Mouse (Mus musculus): ENCODE data around the gene Sec13.

Gene Sec13

DNA sequence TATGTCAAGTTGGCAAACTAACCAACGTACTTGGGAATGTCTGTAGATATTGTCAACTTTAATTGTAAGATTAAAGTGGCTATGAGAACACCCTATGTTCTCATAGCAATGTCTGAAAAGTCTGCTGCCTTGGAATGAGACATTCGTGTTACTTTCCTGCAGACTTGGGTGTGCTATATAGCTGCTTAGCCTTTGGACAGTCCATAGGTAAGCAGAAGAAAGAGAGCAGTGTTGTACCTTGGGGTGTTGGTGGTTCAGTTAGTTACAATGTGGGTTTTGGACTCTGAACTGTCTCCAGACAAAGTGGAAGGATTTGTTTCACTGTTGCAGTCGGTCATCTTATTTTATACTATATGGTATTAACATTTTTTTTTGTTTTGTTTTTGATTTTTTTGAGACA is 27.8 kb downstream of the Sec13 start:
- no peak for DNase-seq (ENCODE audit: low spot score)

DNA sequence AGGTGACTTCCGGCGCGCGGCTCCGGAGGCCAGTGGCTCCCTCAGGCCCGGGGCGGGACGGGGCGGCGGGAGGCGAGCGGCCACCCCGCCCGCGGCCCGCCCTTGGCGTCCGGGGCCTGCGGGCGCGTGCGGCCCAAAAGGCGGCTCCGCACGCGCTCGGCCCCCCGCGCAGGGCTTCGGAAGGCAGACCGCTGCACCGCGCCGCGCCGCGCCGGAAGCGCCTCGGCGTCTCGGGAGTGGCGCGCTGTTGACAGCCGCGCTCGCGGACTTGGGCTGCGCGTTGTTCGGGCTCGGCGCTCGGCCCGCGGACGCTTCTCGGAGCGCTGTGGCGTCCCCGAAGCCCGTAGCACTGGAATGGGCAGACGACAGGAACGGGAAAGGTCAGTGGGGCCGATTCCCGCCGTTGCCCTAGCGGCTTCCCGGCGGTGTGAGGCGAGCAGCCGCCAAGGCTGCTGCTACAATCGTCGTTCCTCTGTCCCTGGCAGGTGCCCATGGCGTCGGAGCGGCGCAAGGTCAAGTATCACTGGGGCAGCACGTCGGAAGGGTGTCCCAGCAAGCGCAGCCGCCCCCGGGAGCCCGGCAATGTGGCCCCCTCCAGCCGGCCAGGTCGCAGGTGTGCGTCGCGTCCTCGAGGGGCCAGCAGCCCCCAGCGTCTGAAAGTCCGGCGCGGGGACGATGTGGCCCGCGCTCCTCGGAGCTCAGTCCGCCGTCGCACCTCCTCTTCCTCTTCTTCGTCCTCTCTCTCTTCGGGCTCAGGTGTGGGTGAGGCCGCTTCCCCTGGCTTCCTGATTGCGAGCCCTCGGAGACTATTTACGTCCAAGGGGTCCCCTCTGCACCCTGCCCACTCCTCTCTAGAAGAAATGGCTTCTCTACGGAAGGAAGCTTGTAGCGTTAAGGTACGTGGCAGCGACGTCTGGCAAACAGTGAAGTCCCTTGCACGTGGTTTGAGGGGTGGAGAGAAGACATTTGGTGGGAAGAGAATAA is 43.0 kb downstream of the Sec13 start:
- no peak for DNase-seq (ENCODE audit: low spot score)

DNA sequence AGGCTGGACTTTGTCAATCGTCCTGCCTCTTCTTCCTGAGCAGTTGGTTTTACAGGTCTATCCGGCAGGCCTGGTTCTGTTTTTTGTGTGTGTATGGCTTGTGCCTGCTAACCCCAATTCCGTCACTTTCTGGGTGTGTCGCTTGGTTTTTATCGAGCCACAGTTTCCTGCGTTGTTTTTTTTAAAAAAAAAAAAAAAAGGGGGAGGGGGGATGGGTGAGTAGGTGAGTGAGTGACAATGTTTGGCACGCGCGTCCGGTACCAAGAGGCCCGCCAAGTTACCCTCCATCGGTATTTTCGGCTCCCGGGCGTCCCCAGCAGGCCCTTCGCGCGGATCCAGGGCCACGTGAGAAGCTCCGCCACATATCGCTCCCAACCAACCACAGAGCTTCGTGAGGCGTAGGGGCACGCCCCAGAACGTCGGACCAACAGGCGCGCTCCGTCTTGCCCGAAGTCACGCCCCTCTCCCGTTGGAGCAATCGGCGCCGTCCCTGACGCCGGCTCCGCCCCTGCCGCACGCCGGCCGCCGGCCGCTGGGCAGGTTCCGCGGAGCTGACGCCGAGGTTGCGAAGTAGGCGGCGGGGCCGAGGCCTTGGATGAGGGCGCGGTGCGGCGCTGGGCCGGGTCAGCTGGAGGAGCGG is 43.8 kb downstream of the Sec13 start, which contains the start of gene Tatdn2:
Gene Tatdn2 (plus strand): TSS at position 469 of the 640 bp plus-strand sequence.
- DNase-seq (ENCODE audit: low spot score) = peak; percentile 99

DNA sequence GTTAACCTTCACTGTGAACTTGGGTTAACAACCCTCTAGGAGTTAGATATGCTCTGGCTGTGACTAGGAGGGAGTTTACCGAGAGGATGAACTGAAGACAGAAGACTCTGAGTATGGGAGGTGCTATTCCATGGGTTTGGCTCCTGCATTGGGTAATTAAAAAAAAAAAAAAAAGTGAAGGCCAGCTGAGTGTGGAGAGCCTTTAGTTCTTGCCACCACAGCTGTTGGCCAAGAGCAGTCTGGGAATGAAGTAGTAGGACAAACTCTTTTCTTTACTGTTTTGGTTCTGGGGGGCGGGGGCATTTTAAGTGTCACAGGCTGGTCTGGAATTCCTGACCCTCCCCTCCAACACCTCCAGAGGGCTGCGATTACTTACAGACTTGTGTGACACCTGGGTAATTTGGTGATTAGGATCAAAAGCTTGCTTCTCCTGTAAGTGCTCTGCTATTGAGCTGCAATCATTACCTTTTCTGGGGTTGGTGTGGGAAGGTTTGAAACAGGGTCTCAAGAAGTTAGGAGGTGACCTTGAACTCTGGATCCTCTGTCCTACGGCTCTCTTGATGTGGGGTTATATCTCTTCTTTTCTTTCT is 44.7 kb downstream of the Sec13 start:
- no peak for DNase-seq (ENCODE audit: low spot score)

DNA sequence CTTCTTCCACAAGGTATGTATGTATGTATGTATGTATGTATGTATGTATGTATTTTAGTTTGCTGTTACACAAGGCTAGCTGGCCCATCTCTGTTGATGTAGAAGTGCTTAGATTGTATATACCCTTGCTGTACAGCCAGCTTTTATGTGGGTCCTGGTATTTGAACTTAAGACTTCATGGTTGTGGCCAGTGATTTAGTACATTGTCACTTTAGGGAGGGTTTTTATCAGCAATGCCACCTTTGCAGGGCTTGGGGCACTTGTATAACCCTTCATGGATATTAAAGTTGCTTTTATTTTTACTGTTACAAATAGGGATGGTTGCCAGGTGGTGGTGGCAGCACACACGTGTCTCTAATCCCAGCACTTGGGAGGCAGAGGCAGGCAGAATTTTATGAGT is 45.3 kb downstream of the Sec13 start:
- no peak for DNase-seq (ENCODE audit: low spot score)

DNA sequence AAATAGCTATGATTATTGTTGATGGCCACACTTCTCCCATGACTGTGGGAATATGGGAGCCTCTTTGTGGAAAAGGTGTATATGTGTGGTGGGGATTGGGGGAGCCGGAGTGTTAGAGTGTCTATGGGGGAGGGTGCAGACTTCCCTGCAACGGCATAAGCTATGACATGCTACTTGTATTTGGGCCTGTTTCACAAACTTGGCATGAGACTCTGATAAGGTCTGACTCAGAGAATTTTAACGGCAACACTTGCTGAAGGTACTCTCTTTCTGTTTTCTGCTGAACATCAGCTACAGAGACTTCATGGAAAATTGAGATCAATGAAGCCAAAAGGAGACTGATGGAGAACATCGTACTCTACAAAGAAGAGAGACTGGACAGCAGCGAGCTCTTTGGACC is 47.2 kb downstream of the Sec13 start:
- no peak for DNase-seq (ENCODE audit: low spot score)

DNA sequence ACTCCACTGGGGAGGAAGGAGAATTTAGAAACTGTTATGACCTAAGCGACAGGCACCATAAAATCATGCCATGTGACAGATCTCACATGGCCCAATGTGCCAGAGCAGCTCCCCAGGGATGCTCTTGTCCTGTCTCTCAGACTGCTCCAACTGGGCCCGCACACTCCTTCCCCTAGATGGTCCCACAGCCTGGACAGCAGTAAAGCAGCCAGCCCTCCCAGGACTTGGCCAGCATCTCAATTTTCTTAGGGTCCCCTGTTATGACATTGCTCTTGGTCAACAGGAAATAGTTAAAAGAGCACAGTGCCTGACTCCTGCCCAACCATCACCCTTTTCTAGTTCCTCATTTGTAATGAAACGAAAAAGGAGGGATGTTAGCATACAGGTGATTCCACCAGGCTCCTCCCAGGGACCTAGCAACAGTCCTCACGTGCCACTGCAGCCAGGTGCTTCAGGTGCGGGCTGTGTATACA is 47.8 kb downstream of the Sec13 start:
- DNase-seq (ENCODE audit: low spot score) = no peak

DNA sequence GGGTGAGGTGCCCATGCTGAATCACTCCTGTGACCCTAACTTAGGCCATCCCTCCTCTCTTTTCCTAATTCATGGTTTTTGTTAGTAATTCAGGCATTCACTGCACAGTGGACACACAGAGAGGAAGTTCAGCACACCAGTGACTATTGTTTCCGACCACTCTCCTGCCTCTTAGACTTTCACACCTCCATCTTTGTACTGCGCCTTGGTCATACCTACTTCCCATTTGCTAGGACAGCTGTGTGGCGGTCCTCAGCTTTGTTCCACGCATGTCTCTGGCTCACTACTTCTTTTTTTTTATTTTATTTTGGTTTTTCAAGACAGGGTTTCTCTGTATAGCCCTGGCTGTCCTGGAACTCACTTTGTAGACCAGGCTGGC is 49.5 kb downstream of the Sec13 start:
- DNase-seq (ENCODE audit: low spot score) = no peak

DNA sequence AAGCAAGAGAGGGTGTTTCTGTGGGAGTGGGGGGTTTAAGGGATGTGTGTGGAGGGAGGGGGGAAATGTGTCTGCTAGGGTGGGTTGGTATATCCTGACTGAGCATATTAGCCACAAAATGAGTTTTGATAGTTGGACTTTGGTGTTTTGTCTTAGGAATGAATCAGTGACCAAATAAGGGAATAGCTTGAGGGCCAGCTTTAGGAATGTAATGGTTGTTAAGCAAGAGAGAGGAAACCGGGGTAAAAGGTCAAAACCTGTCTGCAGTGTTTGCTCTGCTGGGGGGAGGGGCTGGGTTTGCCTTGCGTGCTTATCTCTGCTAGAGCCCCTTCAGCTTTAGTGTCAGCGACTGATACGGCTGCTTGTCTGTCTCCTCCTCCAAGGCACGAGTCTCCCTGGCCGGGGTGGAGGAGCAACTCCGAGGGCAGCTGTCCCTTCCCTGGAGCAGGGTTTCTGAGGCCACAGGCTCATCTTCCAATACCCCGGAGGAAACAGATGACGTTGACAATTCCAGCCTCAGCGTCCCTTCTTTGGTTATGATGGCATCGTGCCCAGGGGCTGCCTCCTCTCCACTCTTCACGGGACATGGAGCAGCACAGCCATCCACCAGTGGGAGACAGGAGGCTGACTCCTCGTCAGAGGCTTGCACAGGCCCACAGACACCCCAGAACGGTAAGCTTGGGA is 50.0 kb downstream of the Sec13 start:
- peak; percentile 57 for DNase-seq (ENCODE audit: low spot score)

DNA sequence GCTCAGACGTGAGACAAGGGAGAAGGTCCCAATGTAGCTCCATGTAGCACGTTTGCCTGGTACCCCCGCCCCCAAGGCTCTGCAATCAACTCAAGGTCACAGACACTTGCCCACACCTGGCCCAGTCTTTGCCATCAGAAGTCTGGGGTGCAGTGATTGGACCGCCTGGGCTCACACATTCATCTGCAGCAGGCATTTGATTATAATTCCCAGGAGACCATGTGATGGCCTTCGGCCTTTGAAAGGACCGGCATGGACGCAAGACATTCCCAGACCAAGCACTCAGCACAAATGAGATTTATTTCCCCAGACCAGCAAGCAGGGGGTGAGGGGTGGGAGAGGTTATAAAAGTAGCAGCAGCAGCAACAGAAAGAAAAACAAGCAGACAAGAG is 50.5 kb downstream of the Sec13 start:
- DNase-seq (ENCODE audit: low spot score) = no peak

DNA sequence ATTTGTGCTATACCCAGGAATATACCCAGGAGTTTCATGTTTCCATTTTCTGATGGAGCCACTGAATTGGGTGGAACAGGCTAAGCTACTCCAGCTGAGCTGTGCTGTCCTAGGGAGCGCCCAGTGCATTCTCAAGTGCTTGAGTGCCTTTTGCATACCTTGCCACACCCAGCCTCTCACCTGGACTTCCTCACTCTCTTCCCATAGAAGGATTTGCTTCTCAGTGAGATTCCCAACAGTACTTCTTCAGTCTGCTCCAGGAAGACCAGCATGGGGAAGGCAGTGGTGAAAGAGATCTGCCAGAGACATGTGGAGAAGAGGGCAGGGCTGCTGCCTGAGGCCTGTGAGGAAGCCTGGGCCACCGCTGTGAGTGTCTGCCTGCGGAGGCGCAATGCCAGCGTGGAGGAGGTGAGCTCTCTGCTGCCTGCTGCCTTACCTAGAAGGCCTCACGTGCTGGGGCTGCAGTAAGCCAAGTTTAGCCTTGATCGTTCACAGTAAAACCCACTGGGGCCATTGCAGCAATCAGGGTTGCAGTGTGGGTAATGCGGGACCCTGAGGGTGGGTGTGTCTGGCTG is 53.9 kb downstream of the Sec13 start:
- DNase-seq (ENCODE audit: low spot score) = no peak

DNA sequence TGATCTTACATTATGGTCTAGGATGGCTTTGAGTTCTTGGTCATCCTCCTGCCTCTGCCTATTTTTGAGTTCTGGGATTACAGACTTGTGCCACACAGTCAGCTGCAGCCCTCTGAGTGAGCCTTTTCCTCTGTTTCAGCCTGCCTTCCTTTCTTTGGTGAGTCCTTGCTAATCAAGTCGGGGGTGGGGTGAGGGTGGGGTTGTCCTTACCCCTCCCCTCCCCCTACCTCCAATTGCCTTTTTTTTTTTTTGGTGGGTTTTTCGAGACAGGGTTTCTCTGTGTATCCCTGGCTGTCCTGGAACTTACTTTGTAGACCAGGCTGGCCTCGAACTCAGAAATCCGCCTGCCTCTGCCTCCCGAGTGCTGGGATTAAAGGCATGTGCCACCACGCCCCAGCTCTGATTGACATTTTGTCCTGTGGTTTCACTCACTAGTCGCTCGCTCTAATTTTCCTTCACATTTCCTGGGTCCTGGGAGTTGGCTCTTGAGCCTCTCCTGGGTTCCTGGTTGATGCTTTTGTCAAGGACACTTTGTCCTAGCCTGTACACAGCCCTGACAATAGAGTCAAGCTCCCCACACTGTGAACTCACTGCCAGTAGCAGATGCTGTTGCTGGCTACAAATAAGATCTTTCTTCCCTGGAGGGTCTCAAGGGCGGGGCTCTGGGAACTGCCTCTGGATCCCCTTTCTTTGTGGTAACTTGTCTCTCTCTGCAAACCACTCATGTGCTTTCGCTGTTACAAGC is 57.3 kb downstream of the Sec13 start:
- DNase-seq (ENCODE audit: low spot score) = no peak

DNA sequence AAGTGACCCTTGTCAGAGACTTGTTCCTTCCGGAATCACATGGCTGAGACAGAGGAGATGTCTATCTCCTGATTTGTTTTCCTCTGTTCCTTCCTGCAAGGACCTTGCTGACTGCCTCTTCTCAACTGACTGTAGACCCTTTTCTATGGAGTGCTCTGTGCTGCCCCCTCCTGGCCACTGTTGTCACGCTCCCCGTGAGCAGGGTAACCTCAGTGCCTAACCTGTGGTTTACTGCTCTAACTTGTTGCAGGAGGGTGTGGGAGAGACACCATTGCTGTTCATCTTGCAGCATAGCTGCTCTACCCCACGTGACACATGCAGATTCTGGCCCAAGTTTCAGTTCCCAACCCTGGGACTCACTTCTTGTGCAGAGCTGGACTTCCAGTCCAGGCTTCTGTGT is 59.3 kb downstream of the Sec13 start:
- DNase-seq (ENCODE audit: low spot score) = peak; percentile 65

DNA sequence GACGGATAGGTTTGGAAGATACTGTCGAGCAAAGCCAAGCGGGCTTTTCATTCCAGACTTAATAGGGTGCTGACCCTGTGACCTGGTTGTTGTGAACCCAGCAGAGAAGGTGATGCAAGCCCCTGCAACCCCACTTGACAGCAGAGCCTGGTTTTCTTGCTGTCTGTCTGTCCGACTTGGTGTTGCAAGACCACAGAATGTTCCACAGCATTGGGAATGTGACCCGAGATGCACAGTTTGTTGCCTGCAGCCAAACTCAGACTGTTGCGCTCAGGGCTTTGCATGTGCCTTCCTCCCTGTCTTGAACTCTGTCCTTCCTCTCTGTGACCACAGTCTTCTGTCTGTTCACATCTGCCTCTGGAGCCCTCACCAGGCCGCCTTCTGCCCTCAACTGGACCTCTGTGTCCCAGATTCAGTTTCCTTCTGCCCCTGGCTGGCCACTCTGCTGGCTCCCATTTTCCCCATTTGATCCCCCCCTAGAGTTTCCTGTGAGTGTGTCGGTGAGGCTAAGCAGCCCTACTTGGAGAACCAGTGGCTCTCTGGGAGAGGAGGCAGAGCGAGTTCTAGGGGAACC is 60.5 kb downstream of the Sec13 start:
- no peak for DNase-seq (ENCODE audit: low spot score)

DNA sequence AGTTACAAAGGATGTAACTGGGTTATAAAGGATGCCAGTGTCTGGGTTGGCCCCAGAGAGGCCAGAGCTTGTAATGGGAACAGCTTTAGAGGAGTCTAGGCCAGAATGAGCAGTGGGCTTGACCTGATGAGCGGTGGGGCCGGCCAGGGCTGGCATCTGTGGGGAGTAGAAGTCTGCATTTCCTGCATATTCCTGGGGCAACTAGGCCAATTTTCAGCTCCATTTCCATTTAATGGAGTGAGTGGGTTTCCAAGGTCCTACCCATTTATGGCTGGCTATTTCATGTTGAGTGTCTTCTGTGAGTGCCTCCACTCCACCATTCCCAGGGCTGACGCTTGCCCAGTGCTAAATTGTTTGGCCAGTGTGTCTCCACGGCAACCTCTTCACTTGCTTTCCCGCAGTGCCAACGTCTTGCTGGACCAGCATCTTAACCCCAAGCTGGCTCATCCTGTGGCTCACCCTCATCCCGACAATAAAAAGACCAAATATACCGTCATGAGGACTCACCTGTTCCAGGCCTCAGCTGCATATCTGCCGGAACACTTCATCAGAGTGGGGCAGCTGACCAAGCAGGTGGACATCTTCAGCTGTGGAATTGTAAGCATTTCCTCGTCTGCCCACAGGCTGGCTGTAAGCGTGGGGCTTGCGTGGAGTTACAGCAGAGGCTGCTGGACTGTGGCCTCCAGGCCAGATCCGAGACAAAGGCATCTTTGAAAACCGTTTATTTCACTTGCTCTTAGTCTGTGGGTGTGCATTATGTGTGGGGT is 62.1 kb downstream of the Sec13 start:
- no peak for DNase-seq (ENCODE audit: low spot score)
